In the genomic region with DNA sequence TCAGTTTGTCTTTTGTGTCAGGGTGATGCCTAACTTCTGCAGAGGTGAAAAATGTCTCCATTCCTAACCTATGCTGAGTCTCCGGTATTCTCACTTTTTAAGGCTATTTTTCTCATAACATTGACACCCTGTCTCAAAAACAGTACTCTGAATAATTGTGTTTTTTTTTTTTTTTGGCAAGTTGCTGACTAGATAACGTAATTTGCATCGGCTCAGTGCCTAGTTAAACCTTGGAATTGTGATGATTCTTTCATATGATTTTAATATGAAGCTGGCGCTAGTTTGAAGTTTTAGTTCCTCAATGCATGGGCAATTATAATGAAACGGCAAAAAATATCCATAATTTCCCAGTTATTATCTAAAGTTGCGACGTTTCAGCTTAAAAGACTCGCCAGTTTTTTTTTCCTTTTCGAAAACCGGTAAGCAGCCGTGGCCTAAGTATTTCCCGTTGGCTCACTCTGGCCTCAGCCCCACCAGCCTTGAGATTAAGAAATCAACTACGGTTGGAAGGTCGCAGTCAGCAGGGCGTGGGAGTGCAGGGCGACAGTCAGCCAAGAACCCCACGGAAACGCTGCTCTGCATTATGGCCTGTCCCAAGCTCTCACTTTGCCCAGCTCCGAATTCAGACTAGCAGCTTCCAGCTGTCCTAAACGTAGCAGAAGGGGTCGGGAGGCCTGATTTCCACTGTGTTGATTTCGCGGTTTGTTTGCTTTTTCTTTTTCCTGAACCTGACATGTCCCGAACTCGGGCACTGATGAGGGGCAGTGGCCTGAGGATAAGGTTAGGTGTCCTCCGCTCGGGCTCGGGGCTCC, we compare ENCODE assay signal across 7 mouse cellular contexts. TPM values are rescaled to one million over a fixed set of nuclear protein-coding genes. Genes with fewer than 3 reads are reported as not detected.
A peak's percentile ranks its signal among the peaks of the same experiment; 100 is the strongest.
DNase-seq lines count a peak whose midpoint lies in the region; ATAC-seq and TF ChIP-seq lines count a peak whose summit lies in the region.

No protein-coding gene starts in this region.

- H3K9me3 ChIP-seq in forebrain, embryonic 15.5 days: no peaks in the 10 kb centered on the region
- no peaks in the 10 kb centered on the region for H3K9me3 ChIP-seq in hindbrain, embryonic 11.5 days (ENCODE audit: control insufficient read depth, low read length)
- no peaks in the 10 kb centered on the region for H3K9me3 ChIP-seq in liver, embryonic 11.5 days (ENCODE audit: control insufficient read depth, low read length)
- no peaks in the 10 kb centered on the region for H3K9me3 ChIP-seq in midbrain, postnatal 0 days (ENCODE audit: low read length)

- peak; percentile 21 for ATAC-seq in forebrain, embryonic 15.5 days (replicated peaks)
- no peak; the same call in 1 of the 2 replicates for ATAC-seq in hindbrain, embryonic 11.5 days (ENCODE audit: low FRiP score)
- peak; percentile 67 for ATAC-seq in liver, embryonic 11.5 days (replicated peaks; ENCODE audit: low FRiP score)
- ATAC-seq in midbrain, postnatal 0 days (ENCODE audit: low FRiP score): no peak

- peak overlapping the region; percentile 67 for H3K9ac ChIP-seq in forebrain, embryonic 15.5 days (replicated peaks)
- peak overlapping the region; percentile 87 for H3K9ac ChIP-seq in hindbrain, embryonic 11.5 days (ENCODE audit: low read depth, low read length)
- peak overlapping the region; percentile 83 for H3K9ac ChIP-seq in liver, embryonic 11.5 days (ENCODE audit: low read depth, low read length)
- H3K9ac ChIP-seq in midbrain, postnatal 0 days (replicated peaks; ENCODE audit: low read length, poor library complexity, severe bottlenecking): peak overlapping the region; percentile 93

- H3K4me2 ChIP-seq in forebrain, embryonic 15.5 days (replicated peaks): peak overlapping the region; percentile 82
- peak overlapping the region; percentile 76 for H3K4me2 ChIP-seq in hindbrain, embryonic 11.5 days (replicated peaks; ENCODE audit: low read depth, low read length)
- peak overlapping the region; percentile 69 for H3K4me2 ChIP-seq in liver, embryonic 11.5 days
- peak overlapping the region; percentile 63 for H3K4me2 ChIP-seq in midbrain, postnatal 0 days (ENCODE audit: low read depth, low read length, poor library complexity, severe bottlenecking)

- no peaks in the 10 kb centered on the region for H3K36me3 ChIP-seq in forebrain, embryonic 15.5 days
- H3K36me3 ChIP-seq in hindbrain, embryonic 11.5 days (ENCODE audit: control insufficient read depth, insufficient read depth, low read length): no peaks in the 10 kb centered on the region
- H3K36me3 ChIP-seq in liver, embryonic 11.5 days (ENCODE audit: control insufficient read depth, insufficient read depth, low read length): no peaks in the 10 kb centered on the region; the same call in 1 of the 2 replicates
- no peaks in the 10 kb centered on the region for H3K36me3 ChIP-seq in midbrain, postnatal 0 days (ENCODE audit: insufficient read depth, low read length)

- WGBS in forebrain, embryonic 15.5 days: 6% methylated on average over 28 of the region's 28 CpGs
- 10% methylated on average over 28 of the region's 28 CpGs for WGBS in hindbrain, embryonic 11.5 days
- WGBS in liver, embryonic 11.5 days: 6% methylated on average over 28 of the region's 28 CpGs
- 4% methylated on average over 28 of the region's 28 CpGs for WGBS in midbrain, postnatal 0 days

- peak; percentile 82 for DNase-seq in thymus, postnatal 25 days
- DNase-seq in thymus, postnatal 10 days (ENCODE audit: low spot score in 2 of 2): no peak
- DNase-seq in adrenal gland, postnatal 4 days (ENCODE audit: low spot score in 2 of 2): peak; percentile 35 to 53
- DNase-seq in hindbrain, embryonic 11.5 days (ENCODE audit: low spot score): no peak
- peak; percentile 87 for DNase-seq in liver, embryonic 11.5 days (ENCODE audit: low spot score)
- DNase-seq in midbrain, postnatal 0 days (ENCODE audit: low spot score): peak; percentile 65

- peak overlapping the region; percentile 99 for H3K27ac ChIP-seq in forebrain, embryonic 15.5 days (replicated peaks)
- H3K27ac ChIP-seq in hindbrain, embryonic 11.5 days (ENCODE audit: low read depth, low read length): peak overlapping the region; percentile 98
- peak overlapping the region; percentile 98 for H3K27ac ChIP-seq in liver, embryonic 11.5 days (ENCODE audit: low read depth, low read length)
- peak overlapping the region; percentile 98 for H3K27ac ChIP-seq in midbrain, postnatal 0 days (ENCODE audit: low read depth, low read length)

- H3K4me1 ChIP-seq in forebrain, embryonic 15.5 days: peaks cover 19% of the 10 kb centered on the region
- H3K4me1 ChIP-seq in hindbrain, embryonic 11.5 days (replicated peaks; ENCODE audit: control insufficient read depth, insufficient read depth, low read length): no peaks in the 10 kb centered on the region
- H3K4me1 ChIP-seq in liver, embryonic 11.5 days (replicated peaks; ENCODE audit: control insufficient read depth, insufficient read depth, low read length): peaks cover 12% of the 10 kb centered on the region
- H3K4me1 ChIP-seq in midbrain, postnatal 0 days (ENCODE audit: insufficient read depth, low read length): no peaks in the 10 kb centered on the region; the same call in 1 of the 2 replicates

- H3K27me3 ChIP-seq in forebrain, embryonic 15.5 days: no peaks in the 10 kb centered on the region
- no peaks in the 10 kb centered on the region for H3K27me3 ChIP-seq in hindbrain, embryonic 11.5 days (ENCODE audit: control insufficient read depth, insufficient read depth, low read length)
- H3K27me3 ChIP-seq in liver, embryonic 11.5 days (replicated peaks; ENCODE audit: control insufficient read depth, insufficient read depth, low read length): no peaks in the 10 kb centered on the region
- H3K27me3 ChIP-seq in midbrain, postnatal 0 days (ENCODE audit: insufficient read depth, low read length): no peaks in the 10 kb centered on the region

- peak overlapping the region; percentile 68 for H3K4me3 ChIP-seq in forebrain, embryonic 15.5 days
- H3K4me3 ChIP-seq in hindbrain, embryonic 11.5 days (ENCODE audit: low read depth, low read length): peak overlapping the region; percentile 74
- peak overlapping the region; percentile 69 for H3K4me3 ChIP-seq in liver, embryonic 11.5 days (ENCODE audit: low read depth, low read length)
- H3K4me3 ChIP-seq in midbrain, postnatal 0 days (ENCODE audit: low read depth, low read length): peak overlapping the region; percentile 68

- TF ChIP-seq CTCF in midbrain, postnatal 0 days (IDR thresholded peaks at IDR 0.05): no peak

RNA-seq across cellular contexts. Expression of gene Luc7l2, which starts 0.7 kb away (rescaled TPM):
- 100 to 1,000 TPM; 225 to 239 TPM for total RNA-seq in adrenal gland, postnatal 4 days (2021)
- 40.0 and 41.5 TPM in 2 replicates for polyA plus RNA-seq in forebrain, embryonic 15.5 days (2015; fragmentation: Nextera tagmentation; extraction: Ambion mirVana)
- polyA plus RNA-seq in hindbrain, embryonic 11.5 days (2014; fragmentation: Nextera tagmentation; extraction: Ambion mirVana): 38.0 and 52.6 TPM in 2 replicates
- polyA plus RNA-seq in liver, embryonic 11.5 days (2014; fragmentation: Nextera tagmentation; extraction: Ambion mirVana): 39.7 and 46.2 TPM in 2 replicates
- total RNA-seq in midbrain, postnatal 0 days (2014; rRNA removed): 51.5 and 88.0 TPM in 2 replicates
- polyA plus RNA-seq in midbrain, postnatal 0 days (2015; fragmentation: Nextera tagmentation; extraction: Ambion mirVana): 26.2 and 40.3 TPM in 2 replicates

RNA-seq across cellular contexts. Expression of gene Fmc1, which starts 17.2 kb away (rescaled TPM):
- 100 to 1,000 TPM in 1 of 2 experiments, 10 to 100 TPM in 1; 99.5 to 103 TPM for total RNA-seq in adrenal gland, postnatal 4 days (2021)
- polyA plus RNA-seq in forebrain, embryonic 15.5 days (2015; fragmentation: Nextera tagmentation; extraction: Ambion mirVana): 152 and 161 TPM in 2 replicates
- polyA plus RNA-seq in hindbrain, embryonic 11.5 days (2014; fragmentation: Nextera tagmentation; extraction: Ambion mirVana): 118 and 124 TPM in 2 replicates
- 141 and 146 TPM in 2 replicates for polyA plus RNA-seq in liver, embryonic 11.5 days (2014; fragmentation: Nextera tagmentation; extraction: Ambion mirVana)
- total RNA-seq in midbrain, postnatal 0 days (2014; rRNA removed): 48.3 and 48.4 TPM in 2 replicates
- 226 and 228 TPM in 2 replicates for polyA plus RNA-seq in midbrain, postnatal 0 days (2015; fragmentation: Nextera tagmentation; extraction: Ambion mirVana)

Comparison
In these comparisons a context has a peak if more than half of its experiments do, and no peak if none do; other contexts are left out.
1. DNase-seq: peak in thymus, postnatal 25 days (single experiment), adrenal gland, postnatal 4 days (2 of 2), liver, embryonic 11.5 days (single experiment) and midbrain, postnatal 0 days (single experiment); none in thymus, postnatal 10 days (0 of 2) and hindbrain, embryonic 11.5 days (single experiment).
2. ATAC-seq: peak in forebrain, embryonic 15.5 days (single experiment) and liver, embryonic 11.5 days (single experiment); none in hindbrain, embryonic 11.5 days (single experiment) and midbrain, postnatal 0 days (single experiment).
3. Peak in every context shown above with its lines, with median percentiles within 50 percentile points of each other: H3K27ac ChIP-seq, H3K4me2 ChIP-seq, H3K4me3 ChIP-seq and H3K9ac ChIP-seq.